Mouse (Mus musculus) intestine, embryonic 16.5 days (tissue): ENCODE measurements at regions not wholly inside any gene's neighbourhood (a gene's known extent, or its start where the extent isn't known, plus 50 kb on each side); places are given as distances from the start of the nearest gene placed in this dataset.

ENCODE experiments used
- ATAC-seq: fragments of 200-750 bp; cut with Nextera tagmentation; 2 replicates; pipeline ENCODE4 v1.8.0; 2017; ENCODE audit warnings: moderate TSS enrichment, moderate library complexity
- H3K27ac ChIP-seq: fragments of 300-500 bp; sonication (generic); 2 replicates; pipeline ENCODE4 v1.5.1; 2014; ENCODE audit warnings: mild to moderate bottlenecking, low read length
- H3K27me3 ChIP-seq: fragments of 300-500 bp; sonication (generic); replicated peaks from 2 replicates; pipeline ENCODE4 v1.6.1; 2014; ENCODE audit warnings: low read length, control low read depth, mixed read lengths; ENCODE audit not compliant: control insufficient read depth, insufficient read depth
- H3K36me3 ChIP-seq: fragments of 300-500 bp; sonication (generic); 2 replicates; pipeline ENCODE4 v1.6.1; 2014; ENCODE audit warnings: low read length, control low read depth; ENCODE audit not compliant: control insufficient read depth, insufficient read depth
- H3K4me1 ChIP-seq: fragments of 300-500 bp; sonication (generic); 2 replicates; pipeline ENCODE4 v1.6.1; 2014; ENCODE audit warnings: low read length, control low read depth, mixed read lengths; ENCODE audit not compliant: control insufficient read depth, insufficient read depth
- H3K4me2 ChIP-seq: fragments of 300-500 bp; sonication (generic); 2 replicates; pipeline ENCODE4 v1.6.1; 2014; ENCODE audit warnings: low read depth, low read length, control low read depth
- H3K4me3 ChIP-seq: fragments of 300-500 bp; sonication (generic); 2 replicates; pipeline ENCODE4 v1.5.1; 2014; ENCODE audit warnings: mild to moderate bottlenecking, low read length
- H3K9ac ChIP-seq: fragments of 300-500 bp; sonication (generic); 2 replicates; pipeline ENCODE4 v1.6.1; 2014; ENCODE audit warnings: low read depth, low read length
- H3K9me3 ChIP-seq: fragments of 300-500 bp; sonication (generic); 2 replicates; pipeline ENCODE4 v1.6.1; 2016; ENCODE audit warnings: low read length, control low read depth; ENCODE audit not compliant: control insufficient read depth
- WGBS: fragments of 180-500 bp; shearing (Covaris S2); extraction: QIAGEN DNeasy Blood & Tissue Kit; methylation state at CpG from one replicate; pipeline ENCODE4 v1.1.7; 2014; 5-methylcytosine and 5-hydroxymethylcytosine counted together

GRCm38 (mm10) chr8:34359776-34360175 is 248.2 kb upstream of the Gm10131 start:
- H3K4me1 ChIP-seq, result no peaks in the 10 kb centered on the region
- no peak overlapping the region for H3K27ac ChIP-seq
- no peaks in the 10 kb centered on the region for H3K36me3 ChIP-seq
- ATAC-seq, result no peak
- H3K9me3 ChIP-seq, result no peaks in the 10 kb centered on the region
- no peak overlapping the region for H3K4me2 ChIP-seq
- no peaks in the 10 kb centered on the region for H3K27me3 ChIP-seq
- WGBS, result 51% methylated on average over 2 of the region's 2 CpGs
- no peak overlapping the region for H3K4me3 ChIP-seq
- H3K9ac ChIP-seq, result no peak overlapping the region

GRCm38 (mm10) chr8:34355059-34355458 is 243.5 kb upstream of the Gm10131 start:
- no peak overlapping the region for H3K4me3 ChIP-seq
- H3K9ac ChIP-seq, result no peak overlapping the region
- WGBS, result 76% methylated on average over 13 of the region's 13 CpGs
- H3K9me3 ChIP-seq, result no peaks in the 10 kb centered on the region
- no peak for ATAC-seq
- no peak overlapping the region for H3K4me2 ChIP-seq
- no peaks in the 10 kb centered on the region for H3K27me3 ChIP-seq
- no peaks in the 10 kb centered on the region for H3K4me1 ChIP-seq
- no peaks in the 10 kb centered on the region for H3K36me3 ChIP-seq
- no peak overlapping the region for H3K27ac ChIP-seq

- H3K27ac ChIP-seq, result no peak overlapping the region
- no peaks in the 10 kb centered on the region for H3K4me1 ChIP-seq
- 68% methylated on average over 6 of the region's 6 CpGs for WGBS
- H3K27me3 ChIP-seq, result no peaks in the 10 kb centered on the region
- no peak overlapping the region for H3K4me3 ChIP-seq
- H3K36me3 ChIP-seq, result no peaks in the 10 kb centered on the region
- no peak overlapping the region for H3K4me2 ChIP-seq
- H3K9ac ChIP-seq, result no peak overlapping the region
- H3K9me3 ChIP-seq, result no peaks in the 10 kb centered on the region
- no peak for ATAC-seq
Measured at GRCm38 (mm10) chr8:34353140-34353855, 241.8 kb upstream of the Gm10131 start.

- Histone ChIP-seq H3K27ac (no peak overlapping the region), H3K36me3 (no peaks in the 10 kb centered on the region), H3K4me1 (no peaks in the 10 kb centered on the region), H3K9me3 (no peaks in the 10 kb centered on the region), H3K27me3 (no peaks in the 10 kb centered on the region), H3K4me2 (no peak overlapping the region), H3K9ac (no peak overlapping the region), H3K4me3 (no peak overlapping the region)
- ATAC-seq, result no peak
- WGBS, result 72% methylated on average over 4 of the region's 4 CpGs
Measured at GRCm38 (mm10) chr8:34334851-34335250, 223.3 kb upstream of the Gm10131 start.

GRCm38 (mm10) chr8:34331673-34332072 is 220.1 kb upstream of the Gm10131 start:
- Histone ChIP-seq H3K4me1 (no peaks in the 10 kb centered on the region), H3K4me2 (no peak overlapping the region), H3K4me3 (no peak overlapping the region), H3K27ac (no peak overlapping the region), H3K9me3 (no peaks in the 10 kb centered on the region), H3K27me3 (no peaks in the 10 kb centered on the region), H3K36me3 (no peaks in the 10 kb centered on the region), H3K9ac (no peak overlapping the region)
- no peak for ATAC-seq
- WGBS, result 51% methylated on average over 5 of the region's 5 CpGs

- Histone ChIP-seq H3K27ac (no peak overlapping the region), H3K4me3 (peak overlapping the region; percentile 18), H3K9ac (no peak overlapping the region), H3K9me3 (no peaks in the 10 kb centered on the region), H3K27me3 (no peaks in the 10 kb centered on the region), H3K36me3 (no peaks in the 10 kb centered on the region), H3K4me2 (peak overlapping the region; percentile 39), H3K4me1 (peaks cover 4% of the 10 kb centered on the region; the same call in 1 of the 2 replicates)
- ATAC-seq, result no peak
- 18% methylated on average over 15 of the region's 15 CpGs for WGBS
Measured at GRCm38 (mm10) chr8:34326614-34326965, 215.1 kb upstream of the Gm10131 start.

- Histone ChIP-seq H3K27me3 (no peaks in the 10 kb centered on the region), H3K9ac (no peak overlapping the region), H3K27ac (no peak overlapping the region), H3K4me1 (peaks cover 4% of the 10 kb centered on the region; the same call in 1 of the 2 replicates), H3K4me3 (peak overlapping the region; percentile 18), H3K36me3 (no peaks in the 10 kb centered on the region), H3K4me2 (peak overlapping the region; percentile 39), H3K9me3 (no peaks in the 10 kb centered on the region)
- 7% methylated on average over 14 of the region's 17 CpGs for WGBS
- ATAC-seq, result 0 out of 2 replicates have a peak, but pooled peaks have one; percentile 33
Measured at GRCm38 (mm10) chr8:34325841-34326613, 214.5 kb upstream of the Gm10131 start.

GRCm38 (mm10) chr8:34320158-34320587 is 208.6 kb upstream of the Gm10131 start:
- Histone ChIP-seq H3K36me3 (no peaks in the 10 kb centered on the region), H3K4me2 (no peak overlapping the region), H3K27me3 (no peaks in the 10 kb centered on the region), H3K9me3 (no peaks in the 10 kb centered on the region), H3K4me1 (0 out of 2 replicates have a peak, but pooled peaks cover 3% of the 10 kb centered on the region), H3K4me3 (no peak overlapping the region), H3K27ac (no peak overlapping the region), H3K9ac (no peak overlapping the region)
- WGBS, result 38% methylated on average over 6 of the region's 6 CpGs
- peak; percentile 65 for ATAC-seq

GRCm38 (mm10) chr8:34319719-34320118 is 208.2 kb upstream of the Gm10131 start:
- Histone ChIP-seq H3K4me2 (no peak overlapping the region), H3K27me3 (no peaks in the 10 kb centered on the region), H3K36me3 (no peaks in the 10 kb centered on the region), H3K4me1 (0 out of 2 replicates have a peak, but pooled peaks cover 3% of the 10 kb centered on the region), H3K27ac (no peak overlapping the region), H3K9ac (no peak overlapping the region), H3K4me3 (no peak overlapping the region), H3K9me3 (no peaks in the 10 kb centered on the region)
- WGBS, result 84% methylated on average over 5 of the region's 5 CpGs
- ATAC-seq, result no peak
